Mouse (Mus musculus) embryonic facial prominence, embryonic 12.5 days (tissue): ENCODE data around the gene Crybb1. TPM values are rescaled to one million over a fixed set of nuclear protein-coding genes. Genes with fewer than 3 reads are reported as not detected.

Experiments used
- ATAC-seq: fragments of 200-750 bp; cut with Nextera tagmentation; 2 replicates; pipeline ENCODE4 v1.8.0; 2017; ENCODE audit not compliant: insufficient number of reproducible peaks, insufficient read depth, low FRiP score, low TSS enrichment
- H3K27ac ChIP-seq: fragments of 300-500 bp; sonication (generic); 2 replicates; pipeline ENCODE4 v1.5.1; 2016; ENCODE audit warnings: mild to moderate bottlenecking
- H3K27me3 ChIP-seq: fragments of 300-500 bp; sonication (generic); 2 replicates; pipeline ENCODE4 v1.6.1; 2016; ENCODE audit warnings: mild to moderate bottlenecking, moderate library complexity
- H3K36me3 ChIP-seq: fragments of 300-500 bp; sonication (generic); 2 replicates; pipeline ENCODE4 v1.6.1; 2016; ENCODE audit warnings: mild to moderate bottlenecking
- H3K4me1 ChIP-seq: fragments of 300-500 bp; sonication (generic); 2 replicates; pipeline ENCODE4 v1.6.1; 2016
- H3K4me2 ChIP-seq: fragments of 300-500 bp; sonication (generic); replicated peaks from 2 replicates; pipeline ENCODE4 v1.6.1; 2016; ENCODE audit warnings: mild to moderate bottlenecking, moderate library complexity
- H3K4me3 ChIP-seq: fragments of 300-500 bp; sonication (generic); 2 replicates; pipeline ENCODE4 v1.5.1; 2016; ENCODE audit warnings: mild to moderate bottlenecking
- H3K9ac ChIP-seq: fragments of 300-500 bp; sonication (generic); 2 replicates; pipeline ENCODE4 v1.6.1; 2016; ENCODE audit warnings: mild to moderate bottlenecking, moderate library complexity
- H3K9me3 ChIP-seq: fragments of 300-500 bp; sonication (generic); 2 replicates; pipeline ENCODE4 v1.6.1; 2016; ENCODE audit warnings: mild to moderate bottlenecking, moderate library complexity
- WGBS: fragments of 180-500 bp; shearing (Covaris S2); methylation state at CpG from one replicate; pipeline ENCODE4 v1.1.7; 2016; 5-methylcytosine and 5-hydroxymethylcytosine counted together
- polyA plus RNA-seq: library from polyadenylated mRNA; unstranded; fragments of >200 nt; fragmentation: Nextera tagmentation; extraction: Ambion mirVana; gene quantifications from 2 replicates; pipeline ENCODE4 v1.2.1, GENCODE M21; 2016

Gene Crybb1
- polyA plus RNA-seq, 1 experiment from 2014 or later, result 95.4 TPM

DNA sequence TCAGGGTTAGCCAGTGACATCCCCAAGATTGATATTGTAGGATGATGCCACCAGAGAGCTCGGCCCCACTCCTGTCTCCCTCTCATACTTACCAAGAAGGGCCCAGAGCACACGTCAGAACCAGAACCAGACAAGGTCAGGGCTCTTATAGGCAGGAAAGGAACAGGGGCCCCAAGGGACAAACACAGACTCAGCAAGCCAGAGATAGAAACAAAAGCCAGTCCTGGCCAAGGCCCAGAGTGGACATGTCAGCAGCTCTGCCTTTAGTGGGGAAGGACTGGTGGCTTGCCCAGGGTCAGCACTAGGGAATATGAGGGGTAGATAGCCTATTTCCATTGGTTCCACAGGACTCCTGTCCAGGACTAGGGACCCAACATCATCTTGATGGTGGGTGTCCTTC lies 3.2 kb upstream of the Crybb1 start, which contains the start of gene Cryba4:
Cryba4 (minus strand) TSS at position 119 of the 400 bp plus-strand sequence.
- no peak for ATAC-seq
- Histone ChIP-seq H3K4me3 (no peak within 1 kb of the TSS), H3K36me3 (no peaks in the 10 kb centered on the region), H3K9ac (no peak within 1 kb of the TSS), H3K9me3 (no peaks in the 10 kb centered on the region), H3K27me3 (no peaks in the 10 kb centered on the region), H3K27ac (no peak within 1 kb of the TSS), H3K4me1 (no peaks in the 10 kb centered on the region), H3K4me2 (no peak within 1 kb of the TSS)
- 52% methylated on average over 2 of the region's 2 CpGs for WGBS

DNA sequence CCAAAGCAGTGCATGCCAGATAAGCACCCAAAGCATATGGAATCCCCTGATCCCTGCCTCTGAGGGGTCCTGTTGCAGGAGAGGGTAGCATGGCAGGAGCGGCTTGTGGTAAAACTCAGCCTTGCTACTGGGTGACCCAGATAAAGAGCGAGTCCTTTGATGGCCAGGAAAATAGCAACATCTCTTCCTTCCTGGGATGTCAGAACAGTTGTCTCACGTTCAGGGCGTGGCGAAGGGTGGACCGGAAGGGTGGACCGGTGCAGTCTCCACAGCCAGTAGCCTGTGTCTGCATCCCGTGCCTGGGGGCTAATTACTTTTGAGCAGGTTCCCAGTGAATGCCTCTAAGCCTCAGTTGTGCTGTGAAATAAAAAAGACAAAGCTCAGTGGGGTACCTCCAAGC lies 2.4 kb upstream of the Crybb1 start:
- no peak for ATAC-seq
- H3K9ac ChIP-seq, result no peak overlapping the region
- H3K36me3 ChIP-seq, result no peaks in the 10 kb centered on the region
- H3K9me3 ChIP-seq, result no peaks in the 10 kb centered on the region
- no peak overlapping the region for H3K4me3 ChIP-seq
- H3K4me1 ChIP-seq, result no peaks in the 10 kb centered on the region
- no peaks in the 10 kb centered on the region for H3K27me3 ChIP-seq
- WGBS, result 16% methylated on average over 8 of the region's 8 CpGs
- H3K4me2 ChIP-seq, result no peak overlapping the region
- no peak overlapping the region for H3K27ac ChIP-seq

DNA sequence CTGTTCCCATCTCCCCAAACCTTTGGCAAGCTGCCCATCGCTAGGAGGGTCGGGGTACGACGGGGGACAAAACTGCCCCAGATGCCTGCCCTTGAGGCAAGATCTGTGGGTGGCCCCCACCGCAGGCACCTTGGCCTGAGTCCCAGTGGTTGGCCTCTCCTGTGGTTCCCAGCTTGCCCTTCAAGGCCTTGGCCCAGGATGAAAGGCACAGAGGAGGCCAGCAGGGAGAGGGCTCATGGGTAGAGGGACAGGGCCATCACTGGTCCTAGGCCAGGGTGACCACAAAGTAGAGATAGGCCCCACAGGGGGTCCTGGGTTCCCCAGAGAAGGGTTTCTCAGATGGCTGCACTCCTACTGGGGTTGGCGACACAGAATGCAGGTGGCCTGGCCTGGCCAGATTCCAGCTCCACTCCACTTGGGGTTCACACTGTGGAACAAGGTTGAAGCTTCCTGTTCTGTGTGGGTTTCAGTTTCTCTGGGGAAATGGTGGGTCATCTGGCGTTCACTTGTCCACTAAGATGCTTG lies 1.3 kb upstream of the Crybb1 start:
- Histone ChIP-seq H3K27me3 (no peaks in the 10 kb centered on the region), H3K36me3 (no peaks in the 10 kb centered on the region), H3K4me2 (no peak overlapping the region), H3K4me1 (no peaks in the 10 kb centered on the region), H3K9ac (no peak overlapping the region), H3K9me3 (no peaks in the 10 kb centered on the region), H3K4me3 (no peak overlapping the region), H3K27ac (no peak overlapping the region)
- WGBS, result 78% methylated on average over 7 of the region's 7 CpGs
- ATAC-seq, result no peak

DNA sequence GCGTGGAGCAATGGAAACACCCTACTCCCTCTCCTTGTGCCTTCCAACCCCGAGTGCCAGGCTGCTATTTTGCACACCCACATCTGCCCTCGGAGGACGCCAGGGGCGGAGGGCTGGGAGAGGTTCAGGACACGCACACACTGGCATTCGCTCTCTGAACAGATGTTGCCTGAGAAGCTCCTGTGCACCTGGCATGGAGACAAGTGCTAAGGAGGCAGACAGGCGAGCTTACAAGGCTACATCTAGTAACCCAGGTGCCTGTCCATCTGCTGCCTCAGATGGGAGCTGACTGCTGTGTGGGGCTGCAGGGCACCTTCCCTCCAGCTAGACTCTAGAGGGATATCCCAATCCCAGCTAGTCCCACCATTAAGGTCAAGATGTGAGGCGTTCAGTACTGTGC lies 842 bp downstream of the Crybb1 start:
- H3K27ac ChIP-seq, result no peak overlapping the region
- WGBS, result 78% methylated on average over 9 of the region's 9 CpGs
- ATAC-seq, result no peak

DNA sequence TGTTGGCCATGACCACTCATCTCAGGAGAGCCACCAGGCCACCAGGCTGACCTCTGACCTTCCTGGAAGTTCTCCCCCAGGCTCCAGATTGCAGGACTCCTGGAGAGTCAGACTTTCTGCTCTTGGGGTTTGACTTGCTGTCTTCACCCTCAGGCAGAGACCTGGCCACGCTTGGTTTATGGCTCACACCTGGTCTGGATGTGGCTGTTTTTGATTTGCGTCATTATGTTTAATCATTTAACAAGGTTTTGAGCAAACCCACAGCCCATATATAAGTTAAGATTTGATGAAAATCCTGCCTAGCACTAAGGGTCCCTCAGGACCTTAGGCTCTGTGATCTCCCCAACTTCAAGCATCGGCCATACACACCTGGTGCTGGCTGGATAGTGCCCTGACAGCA lies 2.3 kb downstream of the Crybb1 start:
- no peak for ATAC-seq
- Histone ChIP-seq H3K9ac (no peak overlapping the region), H3K27me3 (no peaks in the 10 kb centered on the region), H3K36me3 (no peaks in the 10 kb centered on the region), H3K27ac (no peak overlapping the region), H3K9me3 (no peaks in the 10 kb centered on the region), H3K4me3 (no peak overlapping the region), H3K4me1 (no peaks in the 10 kb centered on the region), H3K4me2 (no peak overlapping the region)
- 71% methylated on average over 3 of the region's 3 CpGs for WGBS

More for the DNA sequence above, 842 bp downstream of the Crybb1 start:
- no peaks in the 10 kb centered on the region for H3K4me1 ChIP-seq
- H3K27me3 ChIP-seq, result no peaks in the 10 kb centered on the region
- H3K4me3 ChIP-seq, result no peak overlapping the region
- H3K9me3 ChIP-seq, result no peaks in the 10 kb centered on the region
- H3K4me2 ChIP-seq, result no peak overlapping the region
- no peak overlapping the region for H3K9ac ChIP-seq
- H3K36me3 ChIP-seq, result no peaks in the 10 kb centered on the region

DNA sequence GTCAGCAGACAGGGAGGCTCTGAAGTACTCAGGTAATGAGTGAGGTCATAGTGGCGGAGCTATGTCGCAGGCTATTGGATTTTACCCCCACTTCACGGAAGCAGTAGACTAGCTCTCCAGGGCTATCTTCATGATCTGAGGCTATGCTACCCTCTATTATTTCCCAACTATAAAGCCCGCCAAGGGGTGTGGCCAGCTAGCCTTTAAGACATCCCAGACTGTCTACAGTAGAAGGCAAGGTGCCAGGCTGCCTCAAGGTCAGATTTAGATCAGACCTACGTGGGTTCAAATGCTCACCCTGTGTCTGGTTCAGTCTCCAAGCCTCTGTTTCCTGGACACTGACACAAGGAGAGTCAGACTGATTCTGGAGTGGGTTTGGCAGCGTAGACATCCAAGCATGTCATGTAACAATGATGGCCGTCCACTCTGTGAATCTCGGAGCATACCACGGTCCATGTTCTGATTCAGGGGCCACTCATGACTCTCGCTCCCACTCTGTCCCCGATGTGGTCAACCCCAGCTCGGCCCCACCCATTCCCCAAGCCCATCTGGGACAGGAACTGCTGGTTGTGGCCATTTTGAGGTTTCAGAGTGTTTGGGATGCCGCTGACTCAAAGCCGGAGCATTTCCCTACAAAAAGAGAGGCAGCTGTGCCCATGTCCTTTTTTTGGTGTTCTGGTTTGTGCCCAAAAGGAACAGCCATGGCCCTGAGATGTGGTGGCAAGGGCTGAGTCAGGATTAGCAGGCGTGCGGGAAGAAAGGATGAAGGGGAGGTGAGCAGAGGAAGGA lies 4.4 kb downstream of the Crybb1 start:
- 87% methylated on average over 16 of the region's 16 CpGs for WGBS
- no peak overlapping the region for H3K27ac ChIP-seq
- ATAC-seq, result no peak

DNA sequence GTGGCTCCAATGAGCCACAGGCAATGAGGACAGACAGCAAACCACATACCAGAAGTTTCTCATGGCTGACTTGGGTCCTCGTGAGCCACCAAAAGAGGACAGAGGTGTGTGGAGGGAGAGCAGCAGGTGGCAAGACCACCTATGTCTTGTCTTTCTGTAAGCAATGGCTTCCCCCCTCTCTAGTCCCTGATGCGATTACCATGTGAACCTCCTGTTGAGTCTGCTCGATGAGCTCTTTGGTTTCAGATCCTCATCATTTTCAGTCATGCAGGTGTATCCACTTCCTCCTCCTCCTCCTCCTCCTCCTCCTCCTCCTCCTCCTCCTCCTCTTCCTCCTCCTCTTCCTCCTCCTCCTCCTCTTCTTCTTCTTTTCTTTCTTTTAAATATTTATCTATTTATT lies 5.2 kb downstream of the Crybb1 start:
- no peak for ATAC-seq
- 75% methylated on average over 3 of the region's 3 CpGs for WGBS
- no peak overlapping the region for H3K27ac ChIP-seq

More for the DNA sequence above, 4.4 kb downstream of the Crybb1 start:
- Histone ChIP-seq H3K27me3 (no peaks in the 10 kb centered on the region), H3K9ac (no peak overlapping the region), H3K36me3 (no peaks in the 10 kb centered on the region), H3K4me3 (no peak overlapping the region), H3K4me1 (no peaks in the 10 kb centered on the region), H3K9me3 (no peaks in the 10 kb centered on the region), H3K4me2 (no peak overlapping the region)

DNA sequence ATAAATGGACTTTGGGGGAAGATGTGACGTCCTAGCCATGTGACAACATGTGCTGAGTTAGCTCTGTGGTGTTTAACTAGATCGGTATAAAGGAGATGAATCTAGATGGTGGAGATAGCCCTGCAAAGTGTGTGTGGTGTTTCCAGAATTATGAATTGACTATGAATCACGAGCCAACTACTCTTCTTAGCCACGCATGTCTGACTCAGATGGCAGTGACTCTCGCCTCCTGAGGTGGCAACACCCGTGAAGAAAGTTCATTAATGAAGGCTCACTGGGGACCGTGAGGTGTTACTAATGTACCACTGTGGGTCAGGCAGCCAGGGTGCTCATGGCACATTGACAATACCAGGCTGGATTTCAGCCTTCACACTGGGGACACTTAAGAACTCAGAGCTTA lies 8.5 kb downstream of the Crybb1 start:
- H3K9ac ChIP-seq, result no peak overlapping the region
- 0 out of 2 replicates have a peak, but pooled peaks cover 6% of the 10 kb centered on the region for H3K4me1 ChIP-seq
- peaks cover 4% of the 10 kb centered on the region; the same call in 1 of the 2 replicates for H3K27me3 ChIP-seq
- 82% methylated on average over 7 of the region's 7 CpGs for WGBS
- no peak overlapping the region for H3K4me3 ChIP-seq
- no peak overlapping the region for H3K27ac ChIP-seq
- no peaks in the 10 kb centered on the region for H3K36me3 ChIP-seq
- no peak overlapping the region for H3K4me2 ChIP-seq
- no peak for ATAC-seq
- H3K9me3 ChIP-seq, result no peaks in the 10 kb centered on the region

More for the DNA sequence above, 5.2 kb downstream of the Crybb1 start:
- Histone ChIP-seq H3K36me3 (no peaks in the 10 kb centered on the region), H3K4me1 (0 out of 2 replicates have a peak, but pooled peaks cover 5% of the 10 kb centered on the region), H3K9ac (no peak overlapping the region), H3K9me3 (no peaks in the 10 kb centered on the region), H3K4me3 (no peak overlapping the region), H3K27me3 (no peaks in the 10 kb centered on the region), H3K4me2 (no peak overlapping the region)

DNA sequence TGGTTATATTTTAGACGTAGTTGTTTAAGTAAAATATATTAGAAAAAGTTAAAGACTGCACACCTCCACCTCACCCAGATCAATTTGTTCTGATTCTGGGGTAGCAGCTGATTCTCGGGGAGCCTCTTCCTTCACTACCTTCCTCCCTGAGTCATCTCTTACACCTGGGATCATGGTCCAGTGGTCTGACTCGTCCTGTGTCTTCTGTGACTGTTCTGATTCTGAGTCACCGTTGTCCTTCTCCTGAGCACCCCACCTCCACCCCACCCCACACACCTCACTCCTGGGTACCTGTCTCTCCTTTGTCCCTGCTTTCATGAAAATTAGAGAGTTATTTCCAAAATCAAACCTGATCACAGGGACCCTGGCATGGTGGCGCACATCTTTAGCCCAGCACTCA lies 9.5 kb downstream of the Crybb1 start:
- 0 out of 2 replicates have a peak, but pooled peaks cover 6% of the 10 kb centered on the region for H3K4me1 ChIP-seq
- H3K4me3 ChIP-seq, result no peak overlapping the region
- WGBS, result 84% methylated on average over 5 of the region's 5 CpGs
- no peak overlapping the region for H3K4me2 ChIP-seq
- no peaks in the 10 kb centered on the region for H3K9me3 ChIP-seq
- no peaks in the 10 kb centered on the region for H3K36me3 ChIP-seq
- H3K9ac ChIP-seq, result no peak overlapping the region
- peaks cover 6% of the 10 kb centered on the region; the same call in 1 of the 2 replicates for H3K27me3 ChIP-seq
- no peak for ATAC-seq
- H3K27ac ChIP-seq, result no peak overlapping the region

DNA sequence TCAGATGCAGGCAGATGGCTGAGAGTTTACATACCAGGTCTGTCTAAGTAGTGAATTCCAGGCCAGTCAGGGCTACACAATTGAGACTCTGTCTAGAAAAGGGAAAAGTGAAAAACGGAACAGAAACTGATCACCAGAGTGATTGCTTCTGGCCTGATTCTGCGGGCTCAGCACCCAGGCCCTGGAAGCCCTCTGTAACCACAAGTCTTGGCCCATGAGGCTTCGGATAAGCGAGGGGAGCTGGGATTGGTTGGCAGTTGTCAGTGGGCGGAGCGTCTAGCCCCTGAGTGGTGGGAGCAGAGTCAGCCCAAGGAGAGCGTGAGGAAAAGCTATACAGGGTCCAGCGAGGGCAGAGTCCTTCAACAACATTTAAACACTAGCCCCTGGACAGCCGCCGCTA lies 9.9 kb downstream of the Crybb1 start:
- H3K9me3 ChIP-seq, result no peaks in the 10 kb centered on the region
- no peak overlapping the region for H3K27ac ChIP-seq
- H3K27me3 ChIP-seq, result peaks cover 6% of the 10 kb centered on the region; the same call in 1 of the 2 replicates
- H3K36me3 ChIP-seq, result no peaks in the 10 kb centered on the region
- no peak overlapping the region for H3K4me3 ChIP-seq
- H3K4me1 ChIP-seq, result 0 out of 2 replicates have a peak, but pooled peaks cover 6% of the 10 kb centered on the region
- no peak overlapping the region for H3K9ac ChIP-seq
- peak overlapping the region; percentile 35 for H3K4me2 ChIP-seq
- ATAC-seq, result no peak
- 7% methylated on average over 10 of the region's 10 CpGs for WGBS

DNA sequence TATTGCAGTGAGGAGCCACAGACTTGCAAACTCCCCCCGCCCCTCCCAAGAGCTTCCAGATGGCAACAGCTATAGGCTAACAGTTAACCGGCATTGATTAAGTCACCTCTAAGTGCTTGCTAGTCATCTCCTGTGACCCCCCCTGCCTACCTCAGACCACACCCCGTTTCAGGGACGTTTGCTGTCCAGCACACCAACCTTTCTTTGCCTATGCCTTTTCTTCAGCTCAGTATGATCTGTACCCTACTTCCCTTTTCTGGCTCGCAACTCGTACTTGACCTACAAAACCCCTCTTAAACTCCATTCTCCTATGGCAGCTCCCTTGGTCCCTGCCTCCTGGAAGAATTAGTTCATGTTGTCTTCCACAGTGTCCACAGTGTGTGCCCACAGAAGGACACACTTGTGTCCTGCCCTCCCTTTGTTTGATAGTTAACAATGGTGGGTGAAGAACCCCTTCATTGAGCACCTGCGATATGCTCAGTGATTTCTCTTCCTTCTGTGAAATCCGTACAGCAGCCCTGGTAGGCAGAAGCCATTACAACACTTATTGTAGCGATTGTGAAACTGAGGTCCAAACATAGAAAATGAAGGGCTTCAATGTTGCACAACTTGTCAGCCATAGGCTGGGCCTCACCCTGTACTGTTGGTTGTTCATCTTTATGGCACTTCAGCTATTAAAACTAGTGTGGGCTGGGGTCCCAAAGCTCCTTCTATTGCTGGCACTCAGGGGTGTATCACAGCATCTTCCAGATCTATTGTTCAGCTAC lies 10.6 kb downstream of the Crybb1 start:
- Histone ChIP-seq H3K27ac (no peak overlapping the region), H3K9ac (no peak overlapping the region), H3K36me3 (no peaks in the 10 kb centered on the region), H3K9me3 (no peaks in the 10 kb centered on the region), H3K27me3 (peaks cover 7% of the 10 kb centered on the region), H3K4me2 (peak overlapping the region; percentile 35), H3K4me3 (no peak overlapping the region), H3K4me1 (0 out of 2 replicates have a peak, but pooled peaks cover 6% of the 10 kb centered on the region)
- no peak for ATAC-seq
- WGBS, result 58% methylated on average over 9 of the region's 9 CpGs
